ENCODE assay signal across 13 mouse cellular contexts in genomic region chr16:92196741-92197331, GRCm38 (mm10).
DNase-seq lines count a peak whose midpoint lies in the region; ATAC-seq and TF ChIP-seq lines count a peak whose summit lies in the region.
"Had no signal": no experiment of that assay in that cellular context is flagged by ENCODE, and none has a peak within 500 bp of the region (broad histone marks: within the 10 kb centered on the region; RNA-seq: fewer than 3 reads in every experiment).

No protein-coding gene starts in this region.

- H3K27me3 ChIP-seq in lung, embryonic 16.5 days (ENCODE audit: control insufficient read depth, insufficient read depth, low read depth, low read length): no peaks in the 10 kb centered on the region
- H3K27me3 ChIP-seq in liver, embryonic 12.5 days (replicated peaks): no peaks in the 10 kb centered on the region
- H3K27me3 ChIP-seq: embryonic facial prominence, embryonic 15.5 days had no signal

- H3K36me3 ChIP-seq in lung, embryonic 16.5 days (ENCODE audit: control insufficient read depth, insufficient read depth, low read length): no peaks in the 10 kb centered on the region
- no peaks in the 10 kb centered on the region for H3K36me3 ChIP-seq in liver, embryonic 12.5 days
- H3K36me3 ChIP-seq: embryonic facial prominence, embryonic 15.5 days had no signal

- no peak overlapping the region for H3K4me3 ChIP-seq in lung, embryonic 16.5 days (ENCODE audit: low read length)
- H3K4me3 ChIP-seq in liver, embryonic 12.5 days: no peak overlapping the region
- H3K4me3 ChIP-seq: embryonic facial prominence, embryonic 15.5 days; heart, adult 2 months had no signal

- no peak for TF ChIP-seq POLR2A in brain, embryonic 14.5 days (IDR thresholded peaks at IDR 0.05; ENCODE audit: borderline replicate concordance, extremely low read depth, insufficient read depth, insufficient read length, poor library complexity, severe bottlenecking)

- DNase-seq in frontal cortex, postnatal 25 days (ENCODE audit: low spot score in 2 of 2): no peak
- DNase-seq in lung, adult 18-20 months: no peak
- DNase-seq in brain, embryonic 14.5 days (ENCODE audit: low read depth): peak; percentile 88
- DNase-seq in kidney, postnatal 14 days: peak; percentile 59
- no peak for DNase-seq in neural tube, embryonic 10.5 days (ENCODE audit: extremely low spot score, low spot score)
- DNase-seq: heart, adult 2 months; heart, postnatal 10 days; thymus, postnatal 14 days had no signal

- no peak for TF ChIP-seq CTCF in brain, embryonic 14.5 days (IDR thresholded peaks at IDR 0.05; ENCODE audit: borderline replicate concordance, extremely low read depth, insufficient read depth, insufficient read length)

- no peaks in the 10 kb centered on the region for H3K4me1 ChIP-seq in lung, embryonic 16.5 days (replicated peaks; ENCODE audit: control insufficient read depth, insufficient read depth, low read length)
- H3K4me1 ChIP-seq in liver, embryonic 12.5 days: no peaks in the 10 kb centered on the region
- H3K4me1 ChIP-seq: embryonic facial prominence, embryonic 15.5 days had no signal

- H3K4me2 ChIP-seq in lung, embryonic 16.5 days (ENCODE audit: low read depth, low read length): no peak overlapping the region
- no peak overlapping the region for H3K4me2 ChIP-seq in liver, embryonic 12.5 days
- H3K4me2 ChIP-seq: embryonic facial prominence, embryonic 15.5 days had no signal

- no peak overlapping the region for H3K27ac ChIP-seq in lung, embryonic 16.5 days (ENCODE audit: low read length)
- no peak overlapping the region for H3K27ac ChIP-seq in liver, embryonic 12.5 days
- H3K27ac ChIP-seq: embryonic facial prominence, embryonic 15.5 days; heart, adult 2 months had no signal

- H3K9ac ChIP-seq in lung, embryonic 16.5 days (ENCODE audit: low read length): no peak overlapping the region
- no peak overlapping the region for H3K9ac ChIP-seq in liver, embryonic 12.5 days
- H3K9ac ChIP-seq: embryonic facial prominence, embryonic 15.5 days had no signal

- WGBS in lung, embryonic 16.5 days: 67% methylated on average over 8 of the region's 8 CpGs
- 75% methylated on average over 8 of the region's 8 CpGs for WGBS in liver, embryonic 12.5 days (ENCODE audit: insufficient replicate concordance)

- H3K9me3 ChIP-seq in lung, embryonic 16.5 days (ENCODE audit: control insufficient read depth, low read length): peaks cover 4% of the 10 kb centered on the region
- H3K9me3 ChIP-seq in liver, embryonic 12.5 days (replicated peaks): 0 out of 2 replicates have a peak, but pooled peaks cover 4% of the 10 kb centered on the region
- H3K9me3 ChIP-seq: embryonic facial prominence, embryonic 15.5 days had no signal

- ATAC-seq in frontal cortex, adult (ENCODE audit: low TSS enrichment): peak; percentile 59
- ATAC-seq in lung, embryonic 16.5 days (ENCODE audit: low read depth): 0 out of 2 replicates have a peak, but pooled peaks have one; percentile 17
- no peak for ATAC-seq in liver, embryonic 12.5 days
- ATAC-seq: intestine, embryonic 16.5 days had no signal

Comparison
In these comparisons a context has a peak if more than half of its experiments do, and no peak if none do; other contexts are left out.
1. DNase-seq: peak in brain, embryonic 14.5 days (single experiment) and kidney, postnatal 14 days (single experiment); none in frontal cortex, postnatal 25 days (0 of 2), lung, adult 18-20 months (0 of 2) and neural tube, embryonic 10.5 days (single experiment).